Mouse (Mus musculus) monocyte, adult 2 months (primary cell): Measurements from ENCODE around the gene Bcl2l12.

Experiments
- DNase-seq, 2 experiments: peaks; one replicate each; pipeline ENCODE4 v3.0.0; 2022; ENCODE audit warnings: low spot score in 2 of 2, low read depth in 1 of 2

Bcl2l12 gene

GRCm38 (mm10) chr7:45017242-45018061 is 18.9 kb upstream of the Bcl2l12 start, which contains the start of gene Rras:
TSS of gene Rras (plus strand) at chr7:45017961.
- peak; percentile 90 to 91 for DNase-seq

GRCm38 (mm10) chr7:45016761-45017160 is 18.2 kb upstream of the Bcl2l12 start:
- DNase-seq = no peak

DNA sequence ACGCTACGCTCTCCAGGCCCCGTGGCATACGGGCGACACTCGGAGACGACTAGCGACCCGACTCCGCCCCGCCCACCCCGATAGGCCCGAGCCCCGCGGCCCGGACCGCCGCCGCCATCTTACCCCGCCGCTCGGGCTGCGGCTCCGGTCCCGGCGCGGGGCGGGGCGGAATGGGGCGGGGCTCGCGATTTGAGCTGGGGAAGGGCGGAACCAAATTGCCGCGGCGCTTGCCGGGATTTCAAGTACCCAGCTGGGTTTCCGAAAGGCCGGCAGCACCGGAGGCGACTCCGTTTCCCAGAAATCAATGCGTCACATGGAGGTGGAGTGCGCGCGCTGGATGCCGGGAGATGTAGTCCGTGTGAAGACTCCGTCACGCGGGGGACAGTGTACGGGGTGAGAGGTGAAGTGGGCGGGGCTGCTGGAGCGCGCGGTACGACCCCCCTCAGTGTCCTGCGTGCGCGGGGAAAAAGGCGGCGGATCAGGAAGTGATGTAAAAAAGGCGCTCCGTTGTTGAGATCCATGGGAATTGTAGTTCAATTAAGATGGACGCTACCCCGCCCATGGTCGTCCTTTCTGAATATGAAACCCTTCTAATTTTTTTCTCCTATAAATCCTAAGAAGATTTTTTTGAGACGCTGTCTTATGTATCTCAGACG is 17.6 kb upstream of the Bcl2l12 start, which contains the start of gene Scaf1:
Scaf1 (minus strand) TSS at position 407 of the 656 bp plus-strand sequence.
- DNase-seq = peak; percentile 98

- no peak for DNase-seq
Observed at GRCm38 (mm10) chr7:45015344-45015956, 16.9 kb upstream of the Bcl2l12 start.

- no peak for DNase-seq
Observed at GRCm38 (mm10) chr7:45014096-45014451, 15.6 kb upstream of the Bcl2l12 start.

GRCm38 (mm10) chr7:45013366-45014095 is 15.0 kb upstream of the Bcl2l12 start:
- DNase-seq = no peak

DNA sequence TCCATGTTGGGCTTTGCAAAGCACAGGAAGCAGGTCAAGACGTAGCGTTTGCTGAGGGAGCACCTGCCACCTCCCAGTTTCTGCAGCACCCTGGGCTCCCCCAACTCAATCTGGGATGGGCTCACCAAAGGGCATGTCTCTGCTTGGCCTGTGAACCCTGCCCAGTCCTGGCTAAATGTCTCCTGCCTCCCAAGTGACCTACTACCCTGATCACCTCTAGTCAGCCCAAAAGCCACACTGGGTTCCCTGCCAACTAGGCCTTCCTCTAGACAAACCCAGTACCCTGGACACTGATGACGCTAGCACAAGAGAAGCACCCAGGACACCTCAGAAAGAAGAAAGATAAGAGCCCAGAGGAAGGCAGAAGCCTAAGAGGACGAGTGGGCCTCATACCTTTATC is 14.3 kb upstream of the Bcl2l12 start:
- no peak for DNase-seq

DNA sequence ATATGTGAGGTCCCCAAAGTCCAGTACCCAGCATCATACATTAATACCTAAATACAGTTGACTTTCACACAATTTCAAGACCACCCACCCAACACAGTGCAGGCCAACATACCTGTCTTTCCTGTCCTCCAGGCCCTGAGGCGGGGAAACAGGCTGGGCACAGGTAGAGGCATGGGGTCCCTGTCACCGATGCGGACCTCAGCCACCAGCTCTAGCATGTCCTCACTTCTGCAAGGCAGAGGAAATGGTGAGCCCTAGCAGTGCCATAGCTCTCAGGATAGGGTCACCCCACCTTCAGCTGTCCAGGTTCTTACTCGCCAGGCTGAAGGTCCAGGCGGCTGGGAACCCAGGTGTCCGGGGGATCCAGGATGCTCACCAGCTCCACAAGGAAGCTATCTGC is 13.5 kb upstream of the Bcl2l12 start:
- DNase-seq = no peak

GRCm38 (mm10) chr7:45008411-45008810 is 9.9 kb upstream of the Bcl2l12 start:
- no peak for DNase-seq

DNA sequence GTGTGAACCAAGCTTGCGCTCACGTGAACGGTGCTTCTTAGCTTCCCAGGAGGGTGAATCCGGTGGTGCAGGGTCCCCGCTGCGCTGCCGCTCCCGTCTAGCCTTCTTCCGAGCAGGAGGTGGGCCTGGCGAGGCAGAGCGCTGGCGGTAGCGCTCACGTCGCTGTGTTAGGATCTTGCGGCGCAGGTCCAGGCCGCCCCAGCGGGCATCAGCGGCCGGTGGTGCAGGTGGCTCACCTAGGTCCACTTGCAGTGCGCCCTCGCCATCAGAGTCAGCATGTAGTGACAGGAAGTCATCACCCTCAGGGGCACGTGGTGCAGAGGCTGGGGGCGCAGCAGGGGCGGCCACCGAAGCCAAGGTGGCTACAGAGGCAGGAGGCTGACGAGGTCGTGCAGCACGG is 9.3 kb upstream of the Bcl2l12 start:
- DNase-seq = no peak

GRCm38 (mm10) chr7:45007141-45007540 is 8.6 kb upstream of the Bcl2l12 start:
- DNase-seq = no peak

- no peak for DNase-seq
Observed at GRCm38 (mm10) chr7:45006503-45006902, 8.0 kb upstream of the Bcl2l12 start.

- no peak for DNase-seq
Observed at GRCm38 (mm10) chr7:45005321-45005992, 6.9 kb upstream of the Bcl2l12 start.

GRCm38 (mm10) chr7:45004546-45004945 is 6.0 kb upstream of the Bcl2l12 start:
- no peak for DNase-seq

DNA sequence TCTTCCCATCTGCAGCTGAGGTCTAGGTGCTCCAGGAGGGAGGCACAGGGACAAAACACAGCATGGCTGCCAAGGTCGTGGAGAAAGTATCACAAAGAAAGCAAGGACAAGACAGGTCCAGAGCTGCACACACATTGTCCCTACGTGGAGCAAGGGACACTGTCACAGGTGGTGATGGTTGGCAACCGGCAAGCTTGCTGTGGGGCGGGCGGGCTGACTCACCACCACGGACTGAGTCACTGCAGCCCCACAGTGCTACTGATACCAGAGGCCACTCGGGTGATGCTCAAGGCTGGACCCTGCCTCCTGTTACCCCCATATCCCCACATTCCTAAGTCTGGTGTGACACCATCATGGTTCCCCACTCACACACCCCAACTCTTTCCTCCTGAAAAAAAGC is 3.9 kb upstream of the Bcl2l12 start:
- DNase-seq = no peak

DNA sequence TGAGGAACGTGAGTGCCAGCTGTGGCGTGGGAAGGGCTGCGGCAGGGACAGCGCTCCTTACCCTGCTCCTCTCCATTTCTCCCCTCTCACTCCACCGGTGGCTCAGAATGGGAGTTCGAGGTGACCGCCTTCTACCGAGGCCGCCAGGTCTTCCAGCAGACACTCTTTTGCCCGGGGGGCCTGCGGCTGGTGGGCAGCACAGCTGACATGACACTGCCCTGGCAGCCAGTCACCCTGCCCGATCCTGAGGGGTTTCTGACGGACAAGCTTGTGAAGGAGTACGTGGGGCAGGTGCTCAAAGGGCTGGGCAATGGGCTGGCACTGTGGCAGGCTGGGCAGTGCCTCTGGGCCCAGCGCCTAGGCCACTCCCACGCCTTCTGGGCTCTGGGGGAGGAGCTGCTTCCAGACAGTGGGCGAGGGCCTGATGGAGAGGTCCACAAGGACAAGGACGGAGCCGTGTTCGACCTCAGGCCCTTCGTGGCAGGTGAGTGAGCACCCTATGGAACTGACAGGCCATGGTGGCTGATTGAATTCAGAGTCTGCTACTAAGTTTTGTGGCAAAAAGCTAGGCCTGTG is 2.1 kb upstream of the Bcl2l12 start:
- DNase-seq = no peak

DNA sequence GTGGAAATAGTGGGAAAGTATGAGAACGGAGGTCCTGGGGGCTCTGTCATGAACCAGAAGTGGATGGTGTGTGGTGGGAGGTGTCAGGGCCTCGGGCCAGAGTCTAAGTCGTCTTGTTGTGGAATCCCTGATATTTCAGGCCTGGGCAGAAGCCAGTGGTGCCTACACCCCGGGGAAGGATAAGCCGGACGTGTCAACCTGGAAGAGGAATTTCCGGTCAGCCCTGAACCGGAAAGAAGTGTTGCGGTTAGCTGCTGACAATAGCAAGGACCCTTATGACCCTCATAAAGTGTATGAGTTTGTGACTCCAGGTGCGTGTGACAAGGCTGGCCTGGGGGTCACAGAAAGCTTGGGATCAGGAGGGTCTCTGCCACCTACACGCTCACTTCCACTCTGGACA is 1.2 kb upstream of the Bcl2l12 start:
- no peak for DNase-seq

GRCm38 (mm10) chr7:44997940-44998428 is 528 bp downstream of the Bcl2l12 start:
- no peak for DNase-seq

DNA sequence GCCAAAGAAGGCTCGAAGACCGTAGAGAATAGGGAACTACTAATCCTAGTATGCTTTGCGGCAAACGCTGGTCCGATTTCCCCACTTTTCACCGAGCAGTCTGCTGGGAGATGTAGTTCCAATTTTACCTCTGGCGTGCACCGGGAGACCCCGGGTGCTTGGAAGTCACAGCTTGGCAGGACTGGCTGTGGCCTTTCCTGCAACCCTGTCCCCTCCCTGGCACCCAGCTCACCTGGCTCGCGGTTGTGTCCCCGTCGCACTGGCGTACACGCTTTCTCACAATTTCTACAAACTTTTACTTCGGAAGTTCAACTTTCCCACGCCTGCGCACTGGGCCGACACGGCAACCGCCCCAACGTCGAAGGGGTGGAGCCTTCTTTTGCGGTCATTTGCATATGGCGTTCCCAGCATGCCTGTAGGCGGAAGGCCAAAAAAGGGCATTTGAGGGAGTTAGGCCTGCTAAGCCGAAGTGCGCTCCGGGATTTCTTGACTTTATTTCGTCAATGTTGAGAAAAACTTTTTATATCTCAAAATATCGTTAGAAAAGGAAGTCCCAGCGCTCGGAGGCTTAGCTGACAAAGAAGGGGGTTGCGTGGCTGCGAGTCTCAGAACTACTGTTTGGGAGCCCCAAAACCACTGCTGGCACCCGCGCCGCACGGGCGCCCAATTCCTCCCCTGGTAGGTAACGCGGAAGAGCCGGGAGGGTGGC is 1.1 kb downstream of the Bcl2l12 start, which contains the start of gene Irf3:
Irf3 (plus strand) TSS at position 418 of the 709 bp plus-strand sequence.
- DNase-seq = peak; percentile 90 to 98

DNA sequence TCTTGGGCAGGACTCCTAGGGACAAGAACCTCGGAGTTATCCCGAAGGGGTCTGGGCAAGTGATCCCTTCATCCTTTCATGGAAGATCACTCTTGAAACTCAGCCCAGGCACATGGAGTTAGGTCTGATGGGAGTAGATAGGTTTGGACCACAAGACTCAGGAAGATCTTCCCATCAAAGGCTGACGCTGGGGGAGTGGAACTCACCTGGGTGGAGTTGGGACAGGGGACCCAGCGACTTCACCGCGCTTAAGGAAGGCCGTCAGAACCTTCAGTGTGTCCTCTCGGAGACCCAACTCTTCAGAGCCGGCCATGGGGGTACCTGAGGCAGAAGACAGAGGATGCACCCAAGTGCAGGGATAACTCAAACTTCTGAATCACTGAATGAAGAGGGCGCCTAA is 1.8 kb downstream of the Bcl2l12 start:
- DNase-seq = no peak
